Mouse (Mus musculus) frontal cortex, postnatal 25 days (tissue): ENCODE data around the gene Gm10964.
A peak's percentile ranks its signal among the peaks of the same experiment; 100 is the strongest.

ENCODE experiments used
- DNase-seq, 2 experiments: peaks; one replicate each; pipeline ENCODE4 v3.0.0; 2022; ENCODE audit warnings: low spot score in 2 of 2

The Gm10964 gene

GRCm38 (mm10) chr3:103734696-103735519 is 4.3 kb upstream of the Gm10964 start:
- no peak for DNase-seq

GRCm38 (mm10) chr3:103735776-103736600 is 3.2 kb upstream of the Gm10964 start:
- no peak for DNase-seq

- no peak for DNase-seq
Measured at GRCm38 (mm10) chr3:103737061-103737754, 2.0 kb upstream of the Gm10964 start.

GRCm38 (mm10) chr3:103737778-103738571 is 1.2 kb upstream of the Gm10964 start, which contains the start of gene Olfml3:
Olfml3 (minus strand) TSS chr3:103738001.
- peak; percentile 91 to 97 for DNase-seq

GRCm38 (mm10) chr3:103740342-103740741 is 1.2 kb downstream of the Gm10964 start:
- no peak for DNase-seq

- DNase-seq = no peak
Measured at GRCm38 (mm10) chr3:103743208-103743607, 4.0 kb downstream of the Gm10964 start.

- no peak for DNase-seq
Measured at GRCm38 (mm10) chr3:103745001-103745770, 6.0 kb downstream of the Gm10964 start.

GRCm38 (mm10) chr3:103746711-103747110 is 7.5 kb downstream of the Gm10964 start:
- DNase-seq = no peak

GRCm38 (mm10) chr3:103751558-103751957 is 12.4 kb downstream of the Gm10964 start:
- DNase-seq = no peak

- no peak for DNase-seq
Measured at GRCm38 (mm10) chr3:103755351-103755750, 16.2 kb downstream of the Gm10964 start.

- no peak for DNase-seq
Measured at GRCm38 (mm10) chr3:103756920-103757319, 17.8 kb downstream of the Gm10964 start.

- DNase-seq = no peak
Measured at GRCm38 (mm10) chr3:103758456-103758855, 19.3 kb downstream of the Gm10964 start.

GRCm38 (mm10) chr3:103759261-103759970 is 20.2 kb downstream of the Gm10964 start:
- no peak for DNase-seq

- DNase-seq = no peak
Measured at GRCm38 (mm10) chr3:103766789-103767188, 27.6 kb downstream of the Gm10964 start.

GRCm38 (mm10) chr3:103771531-103772130 is 32.5 kb downstream of the Gm10964 start:
- no peak for DNase-seq

- DNase-seq = no peak
Measured at GRCm38 (mm10) chr3:103772846-103773245, 33.7 kb downstream of the Gm10964 start.

- DNase-seq = no peak
Measured at GRCm38 (mm10) chr3:103773508-103773907, 34.3 kb downstream of the Gm10964 start.

- DNase-seq = no peak
Measured at GRCm38 (mm10) chr3:103774009-103774408, 34.8 kb downstream of the Gm10964 start.

GRCm38 (mm10) chr3:103777940-103778339 is 38.8 kb downstream of the Gm10964 start:
- no peak for DNase-seq
